Mouse (Mus musculus) heart, adult 2 months (tissue): ENCODE data around the gene Tlk2. TPM values are rescaled to one million over a fixed set of nuclear protein-coding genes. Genes with fewer than 3 reads are reported as not detected.

Experiments
- DNase-seq, 2 experiments: peaks; one replicate each; pipeline ENCODE4 v3.0.0; 2021
- H3K27ac ChIP-seq: fragments of 200-600 bp; 2 replicates; pipeline ENCODE4 v1.8.1; 2022
- H3K27me3 ChIP-seq: fragments of 200-500 bp; 2 replicates; pipeline ENCODE4 v1.6.1; 2012; ENCODE audit warnings: mild to moderate bottlenecking, low read length, inconsistent platforms, mixed read lengths; ENCODE audit not compliant: control insufficient read depth, insufficient read depth
- H3K36me3 ChIP-seq: fragments of 200-500 bp; 2 replicates; pipeline ENCODE4 v1.6.1; 2012; ENCODE audit warnings: low read length, inconsistent platforms; ENCODE audit not compliant: control insufficient read depth, insufficient read depth
- H3K4me1 ChIP-seq: fragments of 200-500 bp; 2 replicates; pipeline ENCODE4 v1.6.1; 2011; ENCODE audit warnings: low read length; ENCODE audit not compliant: control insufficient read depth, insufficient read depth
- H3K4me3 ChIP-seq: fragments of 200-600 bp; 2 replicates; pipeline ENCODE4 v1.8.1; 2022
- H3K79me2 ChIP-seq: fragments of 200-500 bp; replicated peaks from 2 replicates; pipeline ENCODE4 v1.6.1; 2012; ENCODE audit warnings: mild to moderate bottlenecking, inconsistent platforms, low read length, moderate library complexity, mixed read lengths; ENCODE audit not compliant: control insufficient read depth, insufficient read depth
- H3K9ac ChIP-seq: fragments of 200-500 bp; 2 replicates; pipeline ENCODE4 v1.6.1; 2012; ENCODE audit warnings: low read depth, mild to moderate bottlenecking, control low read depth, inconsistent platforms, low read length, mixed read lengths
- CTCF ChIP-seq: fragments of 200-600 bp; IDR thresholded peaks from 2 replicates; pipeline ENCODE4 v1.8.1; 2022; ENCODE audit warnings: antibody characterized with exemption, mild to moderate bottlenecking, moderate library complexity
- EP300 ChIP-seq: fragments of 200-500 bp; IDR thresholded peaks from 2 replicates; pipeline ENCODE4 v1.6.1; 2011; ENCODE audit warnings: low read depth, low read length, control low read depth; ENCODE audit not compliant: insufficient read depth
- POLR2A ChIP-seq: fragments of 200-500 bp; IDR thresholded peaks from 2 replicates; pipeline ENCODE4 v1.6.1; 2011; ENCODE audit warnings: mild to moderate bottlenecking, low read depth, low read length, control low read depth; ENCODE audit not compliant: insufficient read depth
- WGBS: fragments of 180-500 bp; shearing (Covaris S2); methylation state at CpG from one replicate; pipeline ENCODE4 v1.1.7; 2018; 5-methylcytosine and 5-hydroxymethylcytosine counted together
- intact Hi-C: fragments of 180-260 bp; cut with DNase I; formaldehyde crosslinking; loops from one replicate; pipeline ENCODE4 v1.15.1; 2025
- polyA plus RNA-seq: library from polyadenylated mRNA; depleted of rRNA; stranded (reverse); fragments of >200 nt; gene quantifications from 2 replicates; pipeline ENCODE4 v1.2.3, GENCODE M21; 2012
- total RNA-seq, 2 experiments: library from RNA; stranded (reverse); gene quantifications; 2 replicates each; pipeline ENCODE4 v1.2.3; 2021

The Tlk2 gene
- total and polyA plus RNA-seq, 3 experiments, result 11.5 to 41.9 (median 35.9) TPM

- Histone ChIP-seq H3K9ac (no peak overlapping the region), H3K27me3 (0 out of 2 replicates have a peak, but pooled peaks cover 5% of the 10 kb centered on the region), H3K79me2 (no peaks in the 10 kb centered on the region), H3K36me3 (no peaks in the 10 kb centered on the region), H3K4me1 (peaks cover 7% of the 10 kb centered on the region), H3K27ac (peak overlapping the region; percentile 31), H3K4me3 (peak overlapping the region; percentile 16; the same call in 1 of the 2 replicates)
- DNase-seq, result peak in 1 of 2 experiments; percentile 51
- intact Hi-C loops, result no loop called here
- no peak for TF ChIP-seq CTCF
- WGBS, result 31% methylated on average over 9 of the region's 9 CpGs
These were observed 115.4 kb downstream of the Tlk2 start for GRCm38 (mm10) chr11:105293901-105294494.

DNA sequence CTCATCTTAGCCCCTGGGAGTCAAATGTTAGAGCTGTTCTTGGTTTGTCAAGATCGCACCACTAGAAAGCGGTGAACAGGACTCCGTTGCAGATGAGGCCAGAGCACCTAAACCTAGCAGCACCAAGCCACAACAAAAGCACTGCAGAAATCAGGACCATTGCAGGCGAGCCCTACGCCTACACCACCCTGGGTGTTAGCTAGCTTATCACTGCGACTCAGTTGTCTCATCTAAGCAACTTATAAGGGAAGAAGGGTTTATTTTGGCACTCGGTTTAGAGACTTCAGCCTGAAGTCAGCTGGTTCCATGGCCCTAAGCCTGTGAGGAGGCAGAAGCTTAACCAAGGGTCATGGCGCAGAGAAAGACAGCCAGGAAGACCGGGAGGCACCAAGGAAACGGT, 117.5 kb downstream of the Tlk2 start:
- TF ChIP-seq CTCF (no peak), EP300 (no peak), POLR2A (no peak)
- 75% methylated on average over 10 of the region's 10 CpGs for WGBS
- no peaks in the 10 kb centered on the region for H3K79me2 ChIP-seq
- no peak for DNase-seq
- no peak overlapping the region for H3K4me3 ChIP-seq
- peaks cover 2% of the 10 kb centered on the region; the same call in 1 of the 2 replicates for H3K4me1 ChIP-seq
- no peak overlapping the region for H3K27ac ChIP-seq
- no peak overlapping the region for H3K9ac ChIP-seq
- 0 out of 2 replicates have a peak, but pooled peaks cover 5% of the 10 kb centered on the region for H3K27me3 ChIP-seq
- no peaks in the 10 kb centered on the region for H3K36me3 ChIP-seq
- intact Hi-C loops, result no loop called here

DNA sequence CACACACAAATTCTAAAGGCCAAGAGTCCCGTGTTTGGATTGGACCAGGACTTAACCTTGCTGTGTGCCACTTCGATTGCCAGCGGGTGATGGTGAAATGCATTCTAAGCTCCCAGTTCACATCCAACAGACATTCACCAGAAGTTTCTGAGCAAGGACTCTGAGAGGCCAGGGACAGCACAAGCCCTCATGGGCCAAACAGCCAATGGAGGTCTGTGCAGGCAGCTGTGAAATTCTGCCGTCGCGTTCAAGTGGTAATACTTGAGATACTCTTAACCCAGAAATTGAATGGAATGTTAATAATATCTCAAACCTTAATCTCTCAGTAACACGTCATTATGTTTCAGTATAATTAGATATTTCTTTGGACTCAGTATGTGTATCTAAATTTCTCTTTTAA, 131.6 kb downstream of the Tlk2 start:
- no peak for DNase-seq
- Histone ChIP-seq H3K4me1 (peaks cover 8% of the 10 kb centered on the region), H3K79me2 (no peaks in the 10 kb centered on the region), H3K36me3 (no peaks in the 10 kb centered on the region), H3K9ac (no peak overlapping the region), H3K27me3 (no peaks in the 10 kb centered on the region), H3K27ac (no peak overlapping the region), H3K4me3 (no peak overlapping the region)
- 81% methylated on average over 7 of the region's 7 CpGs for WGBS
- TF ChIP-seq POLR2A (no peak), CTCF (no peak), EP300 (no peak)
- intact Hi-C loops, result no loop called here

GRCm38 (mm10) chr11:105311291-105311975, 132.8 kb downstream of the Tlk2 start:
- 31% methylated on average over 24 of the region's 24 CpGs for WGBS
- TF ChIP-seq CTCF, result no peak
- TF ChIP-seq EP300, result no peak
- TF ChIP-seq POLR2A, result no peak
- peak; percentile 72 to 73 for DNase-seq

DNA sequence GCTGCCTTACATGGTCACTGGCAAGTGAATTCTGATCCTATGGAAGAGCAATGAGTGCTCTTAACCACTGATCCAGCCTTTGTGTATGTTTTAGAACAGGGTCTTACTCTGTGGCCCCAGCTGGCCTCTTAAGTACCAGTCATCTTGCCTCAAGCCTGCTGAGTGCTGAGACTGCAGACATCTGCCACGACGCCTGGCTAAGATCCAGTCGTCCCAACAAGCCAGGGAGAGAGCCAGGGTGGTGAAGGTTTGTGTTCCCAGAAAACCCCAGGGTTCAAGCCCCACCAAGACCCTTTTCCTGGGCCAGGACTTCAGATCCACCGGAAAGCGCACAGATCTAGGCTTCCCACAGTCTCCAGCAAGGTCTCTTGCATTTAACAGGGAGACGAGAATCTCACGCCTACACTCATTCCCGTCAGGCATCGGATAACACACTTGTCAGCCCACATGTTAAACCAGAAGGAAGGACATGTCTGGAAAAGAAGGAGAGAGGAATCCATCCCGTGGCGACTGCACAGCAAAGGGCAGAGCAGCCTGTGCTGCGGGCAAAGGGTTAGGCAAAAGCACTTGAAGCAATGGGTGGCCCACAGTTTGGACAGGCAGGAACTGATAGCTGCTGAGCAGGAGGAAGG, 133.8 kb downstream of the Tlk2 start:
- intact Hi-C loops, result no loop called here

More at GRCm38 (mm10) chr11:105311291-105311975, 132.8 kb downstream of the Tlk2 start:
- Histone ChIP-seq H3K79me2 (no peaks in the 10 kb centered on the region), H3K36me3 (no peaks in the 10 kb centered on the region), H3K4me1 (peaks cover 8% of the 10 kb centered on the region), H3K27me3 (no peaks in the 10 kb centered on the region), H3K9ac (no peak overlapping the region), H3K4me3 (peak overlapping the region; percentile 13; the same call in 1 of the 2 replicates), H3K27ac (peak overlapping the region; percentile 47)
- intact Hi-C loops, result no loop called here

More for the DNA sequence above, 133.8 kb downstream of the Tlk2 start:
- 59% methylated on average over 12 of the region's 12 CpGs for WGBS
- Histone ChIP-seq H3K9ac (no peak overlapping the region), H3K27me3 (no peaks in the 10 kb centered on the region), H3K4me1 (peaks cover 10% of the 10 kb centered on the region), H3K27ac (peak overlapping the region; percentile 26), H3K36me3 (no peaks in the 10 kb centered on the region), H3K4me3 (no peak overlapping the region), H3K79me2 (no peaks in the 10 kb centered on the region)
- no peak for DNase-seq
- TF ChIP-seq EP300, result no peak
- no peak for TF ChIP-seq CTCF
- TF ChIP-seq POLR2A, result no peak
